Mouse (Mus musculus): ENCODE results near the gene Gdf10.

GRCm38 (mm10) chr14:33881471-33881870, 41.9 kb upstream of the Gdf10 start:
- TF ChIP-seq CTCF (IDR thresholded peaks at IDR 0.05; ENCODE audit: low read depth) (no peak), EP300 (IDR thresholded peaks at IDR 0.05; ENCODE audit: low read depth) (no peak)

All from liver, embryonic 14.5 days (tissue).